1 mouse cellular context compared by ENCODE assay signal in genomic region chr2:156110627-156111357, GRCm38 (mm10).
TF ChIP-seq lines count a peak whose summit lies in the region.

No protein-coding gene starts in this region.

TF ChIP-seq in CH12.LX, 34 proteins besides CTCF, POLR2A, EP300 and RAD21 (continued from another document):
- TF ChIP-seq TBP (conservative IDR thresholded peaks at IDR 0.05; ENCODE audit: low read depth, low read length), result no peak
TF ChIP-seq in CH12.LX: peak in this region for 0.
